Mouse (Mus musculus) thymus, adult 18-20 months (tissue): ENCODE measurements around the gene Skap1.

Experiments used
- DNase-seq, 2 experiments: peaks; one replicate each; pipeline ENCODE4 v3.0.0; 2022; ENCODE audit warnings: mixed read lengths in 2 of 2

Gene Skap1

GRCm38 (mm10) chr11:96572515-96572914, 108.1 kb downstream of the Skap1 start:
- DNase-seq, result no peak

GRCm38 (mm10) chr11:96576491-96577427, 112.4 kb downstream of the Skap1 start:
- no peak for DNase-seq

- DNase-seq, result no peak
These were observed 114.3 kb downstream of the Skap1 start for GRCm38 (mm10) chr11:96578551-96579283.

GRCm38 (mm10) chr11:96581604-96582384, 117.4 kb downstream of the Skap1 start:
- DNase-seq, result peak; percentile 10 to 17

GRCm38 (mm10) chr11:96582595-96582994, 118.2 kb downstream of the Skap1 start:
- DNase-seq, result no peak

GRCm38 (mm10) chr11:96589828-96590227, 125.4 kb downstream of the Skap1 start:
- DNase-seq, result no peak

GRCm38 (mm10) chr11:96595890-96596289, 131.5 kb downstream of the Skap1 start:
- DNase-seq, result no peak

- no peak for DNase-seq
These were observed 131.9 kb downstream of the Skap1 start for GRCm38 (mm10) chr11:96596301-96596700.

GRCm38 (mm10) chr11:96602806-96603205, 138.4 kb downstream of the Skap1 start:
- no peak for DNase-seq

GRCm38 (mm10) chr11:96604306-96604705, 139.9 kb downstream of the Skap1 start:
- no peak for DNase-seq

GRCm38 (mm10) chr11:96604751-96605450, 140.5 kb downstream of the Skap1 start:
- no peak for DNase-seq

GRCm38 (mm10) chr11:96605516-96605915, 141.1 kb downstream of the Skap1 start:
- DNase-seq, result no peak

GRCm38 (mm10) chr11:96612596-96612995, 148.2 kb downstream of the Skap1 start:
- no peak for DNase-seq

- no peak for DNase-seq
These were observed 152.4 kb downstream of the Skap1 start for GRCm38 (mm10) chr11:96616792-96617191.

GRCm38 (mm10) chr11:96618789-96619445, 154.5 kb downstream of the Skap1 start:
- no peak for DNase-seq

- no peak for DNase-seq
These were observed 155.2 kb downstream of the Skap1 start for GRCm38 (mm10) chr11:96619576-96619975.

- no peak for DNase-seq
These were observed 155.6 kb downstream of the Skap1 start for GRCm38 (mm10) chr11:96620006-96620405.

- DNase-seq, result no peak
These were observed 156.3 kb downstream of the Skap1 start for GRCm38 (mm10) chr11:96620660-96621059.

GRCm38 (mm10) chr11:96621167-96621566, 156.8 kb downstream of the Skap1 start:
- peak; percentile 10 to 20 for DNase-seq

- peak in 1 of 2 experiments; percentile 8 for DNase-seq
These were observed 158.4 kb downstream of the Skap1 start for GRCm38 (mm10) chr11:96622782-96623181.

- no peak for DNase-seq
These were observed 160.0 kb downstream of the Skap1 start for GRCm38 (mm10) chr11:96624436-96624835.

GRCm38 (mm10) chr11:96629775-96630174, 165.4 kb downstream of the Skap1 start:
- no peak for DNase-seq
